Mouse (Mus musculus) E14TG2a.4 (cell line): ENCODE data around the gene Cd164l2.

Experiments used
- H3K27me3 ChIP-seq: 2 replicates; pipeline ENCODE4 v1.6.1; 2014; ENCODE audit warnings: low read length, control low read depth; ENCODE audit not compliant: insufficient read depth
- H3K36me3 ChIP-seq: 2 replicates; pipeline ENCODE4 v1.6.1; 2014; ENCODE audit warnings: low read length, control low read depth; ENCODE audit not compliant: insufficient read depth
- H3K4me1 ChIP-seq: replicated peaks from 2 replicates; pipeline ENCODE4 v1.6.1; 2014; ENCODE audit warnings: low read depth, low read length, control low read depth
- H3K4me3 ChIP-seq: replicated peaks from 2 replicates; pipeline ENCODE4 v1.5.1; 2014; ENCODE audit warnings: mild to moderate bottlenecking, low read length
- H3K9me3 ChIP-seq: 2 replicates; pipeline ENCODE4 v1.6.1; 2014; ENCODE audit warnings: low read length, control low read depth
- CTCF ChIP-seq: conservative IDR thresholded peaks from 2 replicates; pipeline ENCODE4 v1.5.1; 2014; ENCODE audit warnings: low read length
- NANOG ChIP-seq: IDR thresholded peaks from 2 replicates; pipeline ENCODE4 v1.6.1; 2014; ENCODE audit warnings: borderline replicate concordance, low read length, mixed read lengths
- POU5F1 ChIP-seq: IDR thresholded peaks from 2 replicates; pipeline ENCODE4 v1.6.1; 2014; ENCODE audit warnings: low read length, borderline replicate concordance

Gene Cd164l2

DNA sequence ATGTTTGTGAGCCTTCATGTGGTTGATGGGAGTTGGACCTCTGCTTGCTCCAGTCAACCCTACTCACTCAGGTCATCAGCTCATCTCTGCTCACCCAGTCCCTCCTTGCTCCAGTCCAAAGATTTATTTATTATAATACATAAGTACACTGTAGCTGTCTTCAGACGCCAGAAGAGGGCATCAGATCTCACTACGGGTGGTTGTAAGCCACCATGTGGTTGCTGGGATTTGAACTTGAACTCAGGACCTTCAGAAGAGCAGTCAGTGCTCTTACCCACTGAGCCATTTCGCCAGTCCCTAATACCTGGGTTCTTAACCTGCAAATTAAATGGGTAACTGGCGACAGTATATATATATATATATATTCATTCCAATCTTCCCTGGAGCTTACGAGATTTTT lies 23.5 kb downstream of the Cd164l2 start:
- Histone ChIP-seq H3K4me3 (no peak overlapping the region), H3K4me1 (peaks cover 14% of the 10 kb centered on the region), H3K27me3 (peaks cover 21% of the 10 kb centered on the region), H3K9me3 (no peaks in the 10 kb centered on the region), H3K36me3 (no peaks in the 10 kb centered on the region)
- TF ChIP-seq POU5F1: no peak
- no peak for TF ChIP-seq CTCF
- no peak for TF ChIP-seq NANOG

DNA sequence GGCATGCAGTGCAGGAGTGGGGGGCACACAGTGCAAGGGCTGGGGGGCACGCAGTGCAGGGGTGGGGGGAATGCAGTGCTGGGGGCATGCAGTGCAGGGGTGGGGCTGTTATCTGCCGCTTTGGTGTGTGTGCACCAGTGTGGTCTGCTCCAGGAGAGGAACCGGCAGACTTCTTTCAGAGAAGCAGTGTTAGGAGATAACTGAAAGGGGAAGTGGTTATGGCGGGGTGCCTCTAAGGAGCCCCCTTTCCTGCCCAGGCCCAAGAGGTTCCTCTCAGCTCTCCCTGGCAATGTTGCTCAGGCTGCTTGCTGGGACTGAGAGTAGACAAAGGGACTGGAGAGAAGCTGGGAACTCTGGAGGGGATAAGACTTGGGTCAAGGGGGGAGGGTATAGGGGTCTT lies 26.0 kb downstream of the Cd164l2 start:
- TF ChIP-seq POU5F1 (no peak), CTCF (no peak), NANOG (no peak)
- Histone ChIP-seq H3K27me3 (peaks cover 24% of the 10 kb centered on the region), H3K4me1 (peaks cover 29% of the 10 kb centered on the region), H3K36me3 (no peaks in the 10 kb centered on the region), H3K9me3 (no peaks in the 10 kb centered on the region), H3K4me3 (no peak overlapping the region)

DNA sequence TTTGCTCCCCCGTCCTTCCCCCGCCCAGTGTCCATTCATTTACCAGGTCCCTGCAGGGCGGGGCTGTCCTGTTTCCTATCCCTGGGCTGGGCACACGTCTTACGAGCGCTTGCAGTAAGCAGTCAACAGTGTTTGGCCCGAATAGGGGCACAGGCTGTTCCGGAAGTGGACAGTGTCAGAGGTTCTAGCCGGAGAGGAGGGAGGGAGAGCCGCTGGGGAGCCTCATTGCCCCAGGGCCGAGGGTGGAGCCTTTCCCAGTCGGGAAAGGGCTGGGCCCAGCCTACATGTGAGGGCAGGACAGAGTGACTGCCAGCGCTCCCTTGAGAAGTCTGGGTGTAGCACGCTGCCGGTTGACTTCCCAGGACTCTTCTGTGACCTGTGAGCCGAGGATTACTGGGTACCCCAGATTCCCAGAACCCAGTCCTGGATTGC lies 28.6 kb downstream of the Cd164l2 start, which contains the start of gene Map3k6:
Map3k6 (plus strand) TSS at position 329 of the 432 bp plus-strand sequence.
- peaks cover 36% of the 10 kb centered on the region for H3K4me1 ChIP-seq
- H3K9me3 ChIP-seq: no peaks in the 10 kb centered on the region
- peaks cover 44% of the 10 kb centered on the region for H3K27me3 ChIP-seq

DNA sequence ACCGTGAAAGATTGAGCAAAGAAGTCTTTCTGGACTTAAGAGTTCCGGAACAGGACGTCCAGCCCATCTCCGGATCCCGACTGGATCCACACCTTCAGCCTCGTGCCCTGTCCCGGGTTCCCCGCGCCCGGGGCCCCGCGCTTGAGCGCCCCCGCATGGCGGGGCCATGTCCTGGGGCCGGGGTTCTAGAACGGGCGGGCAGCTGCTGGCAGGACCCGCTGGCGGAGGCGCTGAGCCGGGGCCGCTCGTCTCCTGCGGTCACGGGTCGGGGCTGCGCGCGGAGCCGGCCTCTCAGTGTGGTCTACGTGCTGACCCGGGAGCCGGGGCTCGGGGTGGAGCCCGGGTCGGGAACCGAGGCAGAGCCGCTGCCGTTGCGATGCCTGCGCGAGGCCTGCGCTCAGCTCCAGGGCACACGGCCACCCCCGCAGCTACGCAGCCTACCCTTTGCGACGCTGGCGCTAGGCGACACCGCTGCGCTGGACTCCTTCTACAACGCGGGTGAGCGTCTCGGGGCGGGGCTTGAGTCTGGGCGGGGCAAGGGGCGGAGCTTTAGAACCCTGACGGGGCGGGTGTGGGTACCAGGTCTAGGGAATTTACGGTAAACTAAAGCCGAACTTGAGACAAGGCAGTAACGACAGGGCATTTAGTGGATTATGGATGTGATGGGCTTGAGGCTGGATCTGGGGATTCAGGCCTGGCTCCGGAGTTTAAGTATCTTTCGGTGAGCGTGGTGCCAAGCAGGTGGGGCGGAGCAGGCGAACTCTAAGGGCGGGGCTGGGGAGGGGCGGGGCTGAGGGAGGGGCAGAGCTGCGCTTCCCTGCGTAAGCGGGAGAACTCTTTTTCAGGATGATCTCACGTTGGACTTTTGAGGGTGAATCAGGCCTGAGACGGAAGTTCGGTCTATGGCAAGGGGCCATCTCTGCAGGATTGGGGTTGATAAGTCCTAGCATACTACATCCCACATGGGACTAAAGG lies 29.3 kb downstream of the Cd164l2 start:
- TF ChIP-seq POU5F1 (no peak), NANOG (no peak), CTCF (no peak)
- H3K9me3 ChIP-seq: no peaks in the 10 kb centered on the region
- H3K4me1 ChIP-seq: peaks cover 36% of the 10 kb centered on the region
- H3K27me3 ChIP-seq: peaks cover 46% of the 10 kb centered on the region
- no peaks in the 10 kb centered on the region for H3K36me3 ChIP-seq
- peak overlapping the region; percentile 93 for H3K4me3 ChIP-seq

More for the DNA sequence above, 28.6 kb downstream of the Cd164l2 start, which contains the start of gene Map3k6:
- peak within 1 kb of the TSS; percentile 93 for H3K4me3 ChIP-seq
- TF ChIP-seq POU5F1: no peak
- TF ChIP-seq CTCF: no peak
- no peak for TF ChIP-seq NANOG
- H3K36me3 ChIP-seq: no peaks in the 10 kb centered on the region

DNA sequence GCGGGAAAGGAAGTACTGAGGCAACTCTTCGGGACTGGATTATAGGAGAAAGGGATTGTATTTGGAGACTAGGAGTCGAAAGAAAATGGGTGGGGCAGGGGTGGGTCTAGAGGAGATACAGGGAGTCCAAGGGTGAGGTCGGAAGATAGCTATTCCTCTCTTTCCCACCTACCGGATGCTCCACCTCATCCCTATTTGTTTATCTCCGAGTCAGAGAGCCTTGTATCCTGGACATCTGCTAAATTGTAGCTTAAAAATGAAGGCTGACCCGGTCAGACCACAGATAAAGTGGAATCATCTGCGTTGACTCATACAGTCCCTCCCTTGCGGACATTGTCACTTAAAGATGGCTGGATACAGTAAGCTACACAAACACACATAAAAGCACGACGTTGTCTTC lies 30.0 kb downstream of the Cd164l2 start:
- H3K9me3 ChIP-seq: no peaks in the 10 kb centered on the region
- TF ChIP-seq CTCF: no peak
- no peak for TF ChIP-seq NANOG
- no peak for TF ChIP-seq POU5F1
- peak overlapping the region; percentile 93 for H3K4me3 ChIP-seq
- peaks cover 39% of the 10 kb centered on the region for H3K4me1 ChIP-seq
- peaks cover 53% of the 10 kb centered on the region for H3K27me3 ChIP-seq
- no peaks in the 10 kb centered on the region for H3K36me3 ChIP-seq

DNA sequence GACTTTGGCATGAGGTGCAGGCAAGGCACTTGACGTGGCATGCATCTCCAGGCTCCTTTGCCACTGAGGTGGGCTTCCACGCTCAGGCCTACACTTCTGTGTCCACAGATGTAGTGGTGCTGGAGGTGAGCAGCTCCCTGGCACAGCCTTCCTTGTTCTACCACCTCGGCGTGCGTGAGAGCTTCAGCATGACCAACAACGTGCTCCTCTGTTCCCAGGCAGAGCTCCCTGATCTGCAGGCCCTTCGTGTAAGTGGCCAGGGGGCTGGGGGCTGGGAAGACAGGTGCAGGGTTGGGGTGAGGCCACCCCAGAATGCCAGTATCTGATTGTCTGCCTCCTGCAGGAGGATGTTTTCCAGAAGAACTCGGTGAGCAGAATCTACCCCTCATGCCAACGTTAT lies 30.8 kb downstream of the Cd164l2 start:
- Histone ChIP-seq H3K4me1 (peaks cover 47% of the 10 kb centered on the region), H3K4me3 (no peak overlapping the region), H3K9me3 (no peaks in the 10 kb centered on the region), H3K27me3 (peaks cover 61% of the 10 kb centered on the region), H3K36me3 (no peaks in the 10 kb centered on the region)
- TF ChIP-seq NANOG (no peak), POU5F1 (no peak), CTCF (no peak)

DNA sequence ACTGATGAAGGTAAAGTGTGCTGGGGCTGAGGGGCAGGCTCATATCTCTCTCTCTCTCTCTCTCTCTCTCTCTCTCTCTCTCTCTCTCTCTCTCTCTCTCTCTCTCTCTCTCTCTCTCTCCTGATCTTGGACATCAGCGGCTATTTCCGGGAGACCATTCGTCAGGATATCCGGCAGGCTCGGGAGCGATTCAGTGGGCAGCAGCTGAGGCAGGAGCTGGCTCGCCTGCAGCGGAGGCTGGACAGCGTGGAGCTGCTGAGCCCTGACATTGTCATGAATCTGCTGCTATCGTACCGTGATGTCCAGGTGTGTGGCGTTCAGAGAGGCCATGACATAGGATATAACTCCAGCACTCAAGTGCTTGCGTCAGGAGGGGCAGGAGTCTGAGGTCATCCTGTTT lies 31.6 kb downstream of the Cd164l2 start:
- no peaks in the 10 kb centered on the region for H3K9me3 ChIP-seq
- peaks cover 69% of the 10 kb centered on the region for H3K27me3 ChIP-seq
- TF ChIP-seq CTCF (no peak), POU5F1 (no peak), NANOG (no peak)
- no peak overlapping the region for H3K4me3 ChIP-seq
- H3K36me3 ChIP-seq: no peaks in the 10 kb centered on the region
- peaks cover 52% of the 10 kb centered on the region for H3K4me1 ChIP-seq

DNA sequence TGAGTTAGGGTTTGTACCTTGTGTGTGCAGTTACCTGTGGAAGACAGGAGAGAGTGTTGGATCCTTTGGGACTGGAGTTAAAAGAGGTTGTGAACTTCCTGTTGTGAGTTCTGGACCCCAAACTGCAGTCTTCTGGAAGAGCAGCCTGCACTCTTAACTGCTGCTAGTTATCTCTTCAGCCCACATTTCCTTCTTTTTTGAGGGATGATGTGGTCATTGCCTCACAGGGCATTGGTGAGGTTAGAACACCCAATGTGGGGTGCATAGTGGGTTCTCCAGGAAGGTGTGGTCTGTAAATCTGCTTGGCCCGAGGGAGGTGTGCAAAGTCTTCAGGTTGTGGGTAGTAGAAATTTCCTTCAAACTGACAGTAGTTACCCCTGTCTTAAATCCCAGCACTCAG lies 32.4 kb downstream of the Cd164l2 start:
- Histone ChIP-seq H3K4me1 (peaks cover 54% of the 10 kb centered on the region), H3K4me3 (no peak overlapping the region), H3K36me3 (no peaks in the 10 kb centered on the region), H3K27me3 (peaks cover 73% of the 10 kb centered on the region), H3K9me3 (no peaks in the 10 kb centered on the region)
- TF ChIP-seq CTCF (no peak), POU5F1 (no peak), NANOG (no peak)
